Mouse (Mus musculus) large intestine, adult 2 months (tissue): Measurements from ENCODE around the gene Rps6kc1. TPM values are rescaled to one million over a fixed set of nuclear protein-coding genes. Genes with fewer than 3 reads are reported as not detected.

ENCODE experiments used
- DNase-seq: peaks from one replicate; pipeline ENCODE4 v3.0.0-alpha.2; 2012; ENCODE audit warnings: low read depth, low spot score
- WGBS: fragments of 180-500 bp; shearing (Covaris S2); methylation state at CpG from one replicate; pipeline ENCODE4 v1.1.7; 2018; 5-methylcytosine and 5-hydroxymethylcytosine counted together
- polyA plus RNA-seq: library from polyadenylated mRNA; depleted of rRNA; stranded (reverse); fragments of >200 nt; gene quantifications from 2 replicates; pipeline ENCODE4 v1.2.3, GENCODE M21; 2012

Gene Rps6kc1
- polyA plus RNA-seq, 1 experiment = 9.2 TPM

DNA sequence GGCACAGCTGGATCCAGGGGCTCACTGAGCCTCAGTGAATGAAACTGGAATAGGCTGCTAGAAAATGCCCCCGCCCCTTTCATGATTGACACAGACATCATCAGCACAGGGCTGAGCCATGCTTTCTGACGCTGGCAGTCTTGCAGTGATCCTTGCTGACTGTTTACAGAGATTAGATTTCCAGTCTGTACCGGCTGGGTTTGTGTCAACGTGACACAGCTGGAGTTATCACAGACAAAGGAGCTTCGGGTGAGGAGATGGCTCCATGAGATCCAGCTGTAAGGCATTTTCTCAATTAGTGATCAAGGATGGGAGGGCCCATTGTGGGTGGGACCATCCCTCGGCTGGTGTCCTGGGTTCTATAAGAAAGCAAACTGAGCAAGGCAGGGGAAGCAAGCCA, 214.0 kb downstream of the Rps6kc1 start:
- WGBS = 28% methylated on average over 6 of the region's 6 CpGs
- DNase-seq = no peak

DNA sequence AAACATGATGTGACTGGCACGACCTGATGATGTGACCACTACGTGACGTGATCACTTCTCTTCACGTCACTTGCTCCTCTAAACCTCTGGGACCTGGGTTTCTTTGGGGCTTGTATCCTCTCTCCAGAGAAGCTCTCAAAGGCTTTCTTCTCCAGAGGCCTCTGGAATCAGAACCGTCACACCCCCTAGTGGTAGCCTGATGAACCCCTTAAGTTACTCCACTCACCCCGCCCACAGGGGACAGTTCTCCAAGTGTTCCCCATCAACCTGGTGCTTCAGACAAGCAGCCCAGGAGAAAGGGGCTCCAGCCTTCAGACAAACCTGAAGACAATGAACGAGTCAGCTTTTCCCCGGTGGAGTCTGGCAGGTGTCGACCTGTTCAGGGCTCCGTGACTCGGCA, 216.0 kb downstream of the Rps6kc1 start:
- DNase-seq = peak; percentile 2
- WGBS = 65% methylated on average over 11 of the region's 11 CpGs

DNA sequence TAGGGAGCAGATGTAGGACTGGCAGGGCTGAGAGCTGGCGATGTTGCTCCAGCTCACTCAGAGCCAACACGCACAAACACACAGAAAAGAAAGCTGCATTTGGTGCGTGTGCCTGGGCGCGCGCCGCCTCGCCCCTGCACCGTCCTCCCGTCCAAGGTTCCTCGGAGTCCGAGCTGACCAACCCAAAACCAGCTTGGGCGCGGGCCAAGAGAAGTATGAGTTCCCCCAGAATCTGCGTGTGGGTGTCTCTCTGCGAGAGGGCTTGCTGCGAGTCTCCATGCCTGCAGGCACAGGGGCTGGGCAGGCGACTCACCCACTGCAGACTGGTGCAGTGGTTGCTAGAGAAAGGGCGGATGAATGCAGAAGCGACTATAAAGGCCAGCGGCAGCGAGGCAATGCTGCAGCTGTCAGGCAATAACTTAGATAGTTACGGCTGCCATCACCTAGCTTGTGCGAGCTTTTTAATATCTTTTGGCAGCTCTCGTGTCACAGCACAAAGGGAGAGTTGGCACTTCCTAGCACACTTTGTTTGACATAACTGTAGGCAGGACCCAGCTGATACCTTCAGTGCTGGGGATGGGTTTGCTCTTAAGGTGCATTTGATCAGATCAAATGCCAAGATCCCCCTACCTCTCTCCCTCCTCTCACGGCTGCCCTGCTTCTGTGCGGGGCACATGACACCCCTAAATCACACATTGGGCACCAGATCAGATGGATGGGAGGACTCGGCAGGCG, 220.9 kb downstream of the Rps6kc1 start:
- no peak for DNase-seq
- 49% methylated on average over 29 of the region's 29 CpGs for WGBS

DNA sequence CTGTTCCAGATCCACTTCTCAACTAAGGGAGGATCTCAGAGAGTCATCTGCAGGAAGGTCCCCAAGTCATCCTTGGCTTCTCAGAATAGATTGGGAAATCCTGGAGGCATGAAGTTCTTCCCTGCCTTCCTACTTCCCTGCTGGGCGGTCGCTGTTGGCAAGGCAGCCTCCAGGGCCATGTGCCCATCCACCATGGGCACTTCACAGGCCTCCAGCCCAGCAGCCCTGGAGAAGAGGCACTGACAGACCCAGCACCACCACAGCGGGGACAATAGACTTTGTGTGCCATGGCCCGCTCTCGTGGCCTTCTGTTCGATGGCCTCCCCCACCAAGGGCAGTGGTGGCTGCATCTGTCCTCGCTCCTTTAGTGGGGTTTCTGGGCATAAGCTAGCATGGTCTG, 228.5 kb downstream of the Rps6kc1 start:
- WGBS = 89% methylated on average over 7 of the region's 7 CpGs
- no peak for DNase-seq

DNA sequence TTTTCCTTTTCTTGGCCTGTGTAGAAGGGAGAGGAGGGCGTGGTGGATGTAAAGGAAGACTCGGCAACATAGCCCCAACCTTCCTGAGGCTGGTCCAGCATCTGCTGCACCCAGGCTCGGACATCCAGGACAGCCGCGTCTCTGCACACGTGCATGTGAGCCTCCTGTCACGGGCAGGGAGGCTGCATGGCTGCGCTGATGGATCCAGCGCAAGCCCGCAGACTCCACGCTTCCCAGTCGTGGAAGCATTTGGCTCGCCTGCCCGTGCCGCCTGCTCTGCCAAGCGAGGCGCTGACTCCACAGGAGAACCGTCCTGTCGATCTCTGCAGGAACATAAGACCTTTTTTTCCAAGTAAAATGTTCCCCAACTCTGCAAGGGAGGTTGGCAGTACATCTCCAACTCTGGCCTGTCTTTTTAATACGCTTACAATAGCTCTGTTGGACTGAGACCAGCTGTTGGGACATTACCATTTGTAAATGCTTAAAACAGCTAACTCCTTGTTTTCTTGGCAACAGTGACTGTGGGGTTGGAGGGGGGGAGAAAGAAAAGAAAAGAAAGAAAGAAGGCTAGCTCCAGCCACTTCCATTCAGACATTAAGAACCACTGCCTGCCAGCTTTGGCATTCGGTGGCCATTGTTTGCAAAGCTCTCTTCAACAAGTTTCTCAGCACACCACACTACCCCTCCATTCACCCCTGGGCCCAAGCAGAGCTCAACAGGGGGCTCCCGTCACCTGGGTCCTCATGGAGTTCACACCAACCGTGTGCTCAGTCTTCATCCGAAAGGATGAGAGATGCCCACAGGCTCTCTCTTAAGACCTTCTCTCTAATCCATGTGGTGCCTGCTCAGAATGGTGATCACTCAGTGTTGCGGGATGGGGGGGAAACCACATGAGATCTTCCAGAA, 229.3 kb downstream of the Rps6kc1 start:
- 62% methylated on average over 25 of the region's 25 CpGs for WGBS
- no peak for DNase-seq

DNA sequence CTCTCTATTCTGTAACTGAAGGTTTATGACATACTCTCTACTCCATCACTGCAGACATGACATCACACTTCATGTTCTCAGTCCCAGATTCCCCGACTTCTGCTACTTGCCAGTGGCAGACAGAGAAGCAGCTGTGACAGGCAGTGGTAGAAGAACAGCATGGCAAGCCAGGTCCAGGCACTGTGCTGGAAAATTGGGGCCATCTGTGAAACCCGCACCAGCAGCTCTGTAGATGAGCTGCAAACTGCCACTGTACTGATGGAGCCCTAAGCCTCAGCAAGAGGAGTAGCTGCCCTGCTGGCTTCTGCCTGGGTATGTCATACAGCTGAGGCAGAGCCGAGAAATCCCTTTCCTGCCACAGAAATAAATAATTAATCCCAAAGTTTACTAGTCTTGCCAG, 236.1 kb downstream of the Rps6kc1 start:
- WGBS = 62% methylated on average over 3 of the region's 3 CpGs
- no peak for DNase-seq

DNA sequence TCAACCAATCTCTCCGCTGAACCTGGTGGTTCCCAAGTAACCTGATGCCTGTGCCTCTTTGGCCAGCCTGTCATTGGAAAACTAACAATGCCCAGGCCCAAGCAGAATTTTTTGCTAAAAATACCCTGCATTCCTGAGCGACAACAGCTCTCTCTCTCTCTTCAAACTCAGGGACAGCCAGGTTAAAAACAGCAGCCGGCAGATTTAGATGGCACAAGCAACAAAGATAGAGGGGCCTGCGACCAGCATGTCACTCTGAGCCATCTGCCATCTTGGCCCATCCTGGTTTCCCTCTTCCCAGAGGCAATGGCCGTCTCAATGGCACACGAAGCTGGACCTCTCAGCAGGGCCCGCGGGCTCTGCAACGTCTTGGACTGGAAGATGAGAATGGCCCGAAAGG, 242.5 kb downstream of the Rps6kc1 start:
- DNase-seq = no peak
- WGBS = 76% methylated on average over 10 of the region's 10 CpGs

DNA sequence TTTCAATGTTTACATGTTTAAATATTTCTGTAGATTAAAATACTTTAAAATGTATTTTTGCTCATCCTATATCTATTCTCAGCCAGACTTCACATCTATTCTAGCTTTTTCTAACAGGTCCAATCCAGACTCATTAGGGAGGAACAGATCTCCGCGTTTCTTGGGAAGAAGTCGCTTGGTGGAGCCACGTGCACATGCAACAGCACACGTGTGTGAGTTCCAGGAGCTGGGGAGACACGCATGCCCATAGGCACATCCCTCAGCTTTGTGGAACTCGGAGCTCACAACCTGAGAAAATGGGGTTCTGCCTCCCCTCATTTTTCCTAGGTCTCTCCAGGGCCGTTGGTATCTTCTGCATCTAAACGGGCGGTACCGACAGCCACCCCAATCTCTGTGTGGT, 243.7 kb downstream of the Rps6kc1 start:
- no peak for DNase-seq
- WGBS = 96% methylated on average over 11 of the region's 11 CpGs

DNA sequence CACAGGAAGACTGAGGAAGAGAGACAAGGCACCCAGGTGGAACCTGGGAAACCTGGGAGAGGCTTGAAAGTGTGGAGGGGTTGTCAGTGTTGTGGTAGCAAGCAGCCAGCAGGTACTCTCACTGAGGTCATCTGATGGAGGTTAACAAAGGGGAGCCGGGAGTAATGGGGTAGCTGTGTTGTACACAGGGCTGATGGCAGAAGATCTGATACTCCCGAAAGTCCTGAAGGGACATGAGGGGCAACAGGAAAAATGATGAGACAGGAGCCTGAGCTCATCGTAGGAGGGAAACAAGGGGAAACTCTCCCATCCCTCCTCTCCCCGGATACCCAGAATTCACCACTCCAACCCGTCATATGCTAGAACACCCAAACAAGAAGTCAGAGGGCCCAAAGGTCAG, 244.2 kb downstream of the Rps6kc1 start:
- WGBS = 77% methylated on average over 5 of the region's 5 CpGs
- DNase-seq = no peak

DNA sequence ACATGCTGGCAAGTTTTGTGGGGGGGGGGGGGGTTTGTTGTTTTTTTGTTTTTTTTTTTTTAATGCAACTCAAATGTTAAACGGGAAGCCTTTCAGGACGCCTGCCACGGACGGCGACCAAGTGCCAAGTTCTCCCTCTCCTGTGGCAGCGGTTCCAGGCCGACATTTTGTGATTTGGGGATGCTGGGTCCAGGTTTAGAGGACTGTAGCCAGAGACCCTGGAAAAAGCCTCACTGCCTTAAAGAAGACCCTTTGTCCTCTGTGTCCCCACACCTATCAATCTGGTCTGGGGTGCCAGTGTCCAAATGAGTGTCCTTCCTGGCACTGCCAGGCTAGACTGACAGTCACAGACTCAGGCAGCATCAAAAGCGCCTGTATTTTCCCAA, 246.1 kb downstream of the Rps6kc1 start:
- no peak for DNase-seq
- 85% methylated on average over 8 of the region's 8 CpGs for WGBS

DNA sequence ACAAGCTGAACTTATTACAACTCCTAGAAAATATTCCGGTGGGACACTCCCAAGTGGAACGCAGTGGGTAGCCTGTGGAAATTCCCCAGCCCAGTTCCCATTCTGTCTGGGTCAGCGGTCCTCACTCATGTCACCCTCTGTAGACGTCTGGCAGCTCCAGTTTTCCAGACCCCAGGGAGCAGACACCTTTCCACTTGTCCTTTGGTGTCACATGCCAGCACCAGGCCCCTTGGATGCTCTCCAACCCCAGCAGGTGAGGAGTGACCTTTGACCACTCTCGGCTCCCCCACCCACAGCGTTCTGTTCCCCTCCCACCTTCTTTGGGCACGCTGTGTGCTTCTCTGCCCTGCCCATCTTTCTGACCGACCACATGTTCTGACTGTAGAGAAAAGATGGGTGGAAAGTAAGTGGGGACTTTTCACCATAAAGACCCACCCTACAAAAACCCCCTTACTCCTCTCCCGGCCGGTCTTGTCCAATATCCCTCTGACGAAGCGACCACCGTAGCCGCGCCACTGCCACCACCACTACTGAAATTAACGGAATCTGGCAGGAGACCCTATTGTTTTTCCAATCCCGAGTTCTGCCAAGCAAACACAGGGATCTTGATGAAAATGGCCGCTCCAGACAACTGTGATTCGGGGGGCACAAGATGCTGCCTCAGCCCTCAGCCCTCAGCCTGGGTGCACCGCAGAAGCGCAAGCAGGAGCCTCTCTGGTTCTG, 246.6 kb downstream of the Rps6kc1 start:
- no peak for DNase-seq
- 66% methylated on average over 21 of the region's 21 CpGs for WGBS

DNA sequence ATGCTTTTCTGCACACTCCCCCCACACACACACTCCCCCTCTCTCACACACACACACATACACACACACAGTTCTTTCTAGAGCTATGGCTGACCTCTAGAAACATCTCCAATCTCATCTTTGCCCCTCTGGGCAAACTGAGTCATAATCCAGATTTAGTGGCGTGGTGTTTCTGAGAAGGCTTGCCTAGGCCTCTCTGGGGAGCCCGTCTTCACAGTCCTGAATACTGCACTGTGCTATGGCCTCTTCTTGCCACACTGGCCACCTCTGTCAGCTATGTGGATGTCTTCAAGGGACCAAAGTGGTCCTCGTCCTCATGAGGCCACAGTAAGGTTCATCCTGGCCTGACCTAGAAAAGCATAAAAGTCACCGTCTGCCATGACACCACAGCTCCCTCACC, 247.6 kb downstream of the Rps6kc1 start:
- DNase-seq = no peak
- WGBS = 82% methylated on average over 4 of the region's 4 CpGs

DNA sequence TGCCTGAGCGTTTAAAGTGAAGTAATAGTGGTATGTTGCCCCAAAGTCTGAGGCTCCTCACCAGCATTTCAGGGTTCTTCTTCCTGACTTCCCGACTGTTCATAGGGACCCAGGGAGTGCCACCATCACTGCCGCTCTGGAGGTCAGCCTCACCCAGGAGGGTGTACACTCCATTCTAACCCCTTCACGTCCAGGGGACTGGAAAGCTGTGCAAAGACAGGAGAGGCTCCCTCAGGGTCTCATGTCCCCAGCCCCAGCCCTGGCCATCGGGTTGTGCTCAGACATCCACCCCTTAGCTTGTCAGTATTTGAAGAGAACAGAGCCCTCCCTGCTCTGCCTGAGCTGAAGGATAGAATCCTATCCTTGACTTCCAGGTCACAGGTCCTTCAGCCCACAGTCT, 248.8 kb downstream of the Rps6kc1 start:
- DNase-seq = no peak
- 73% methylated on average over 5 of the region's 5 CpGs for WGBS

DNA sequence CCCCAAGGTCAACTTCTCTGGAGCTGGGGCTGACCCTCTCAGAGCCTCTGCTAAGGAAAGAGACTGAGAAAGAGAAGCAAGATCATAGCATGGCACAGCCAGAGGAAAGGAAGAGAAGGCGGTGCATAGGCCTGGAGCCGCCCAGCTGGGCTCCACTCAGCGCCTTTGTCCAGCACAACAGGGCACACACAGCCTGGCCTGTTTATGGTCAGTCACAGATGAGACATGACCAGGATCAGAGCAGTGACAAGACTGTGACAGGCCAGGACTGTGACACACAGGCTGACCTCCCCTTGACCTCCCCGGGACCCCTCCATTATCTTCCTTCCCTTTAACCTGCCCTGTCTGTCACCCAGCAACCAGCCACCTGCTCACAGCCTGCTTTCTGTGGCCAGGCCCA, 249.8 kb downstream of the Rps6kc1 start:
- WGBS = 87% methylated on average over 4 of the region's 4 CpGs

DNA sequence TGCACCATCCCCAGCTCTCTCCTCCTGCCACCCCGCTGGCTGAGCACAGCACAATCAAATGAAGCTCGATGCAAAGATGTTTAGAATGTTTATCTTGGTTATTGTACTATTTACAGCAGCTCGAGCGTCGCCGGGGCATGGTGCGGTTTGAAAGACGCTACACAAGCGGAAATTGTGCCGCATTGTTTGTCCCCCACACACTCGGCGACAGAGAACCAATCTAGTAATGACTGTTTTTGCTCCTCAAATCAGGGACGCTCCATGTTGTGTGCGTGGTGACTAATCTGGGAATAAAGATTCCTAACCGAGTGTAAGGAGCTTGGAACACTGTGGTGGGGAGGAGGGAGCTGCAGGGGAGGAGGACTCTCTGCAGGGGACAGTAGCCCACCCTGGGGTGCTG, 250.3 kb downstream of the Rps6kc1 start:
- 68% methylated on average over 15 of the region's 15 CpGs for WGBS
- DNase-seq = no peak

More for the DNA sequence above, 249.8 kb downstream of the Rps6kc1 start:
- DNase-seq = no peak

DNA sequence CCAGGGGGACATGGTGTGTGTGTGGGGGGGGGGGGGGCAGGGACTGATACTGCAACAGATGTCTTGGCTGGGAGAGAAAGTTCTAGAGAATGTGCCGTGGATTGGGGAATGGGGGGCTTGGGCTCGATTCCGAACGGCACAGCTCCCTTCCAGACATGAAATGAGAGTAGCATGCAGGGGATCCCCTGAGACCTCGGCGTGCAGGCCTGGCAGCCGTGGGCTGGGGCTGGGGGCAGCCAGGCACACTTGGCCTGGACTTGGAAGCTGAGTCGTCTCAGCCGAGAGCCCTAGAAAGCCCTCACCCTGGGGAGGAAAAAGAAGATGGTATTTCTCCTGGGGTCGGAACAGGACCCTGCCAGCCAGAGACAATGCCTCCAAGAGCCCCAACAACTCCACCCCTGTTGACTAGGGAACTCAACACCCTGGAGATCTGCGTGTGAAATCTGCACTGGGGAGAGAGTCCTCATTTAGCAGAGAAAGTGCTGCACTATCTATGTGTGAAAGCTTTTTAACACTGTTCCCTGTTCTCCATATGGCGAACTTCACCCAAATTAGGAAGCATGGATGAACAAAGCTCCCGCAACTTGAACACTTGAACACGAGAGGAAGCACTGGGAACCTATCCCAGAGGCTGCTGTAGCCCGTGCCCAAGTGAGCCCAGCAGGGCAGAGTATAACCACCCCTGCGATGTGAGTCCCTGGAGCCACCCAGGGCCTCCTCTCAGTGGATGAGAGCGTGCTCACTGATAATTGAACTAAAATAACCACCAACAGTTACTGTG, 251.7 kb downstream of the Rps6kc1 start:
- 82% methylated on average over 17 of the region's 17 CpGs for WGBS
- DNase-seq = no peak

DNA sequence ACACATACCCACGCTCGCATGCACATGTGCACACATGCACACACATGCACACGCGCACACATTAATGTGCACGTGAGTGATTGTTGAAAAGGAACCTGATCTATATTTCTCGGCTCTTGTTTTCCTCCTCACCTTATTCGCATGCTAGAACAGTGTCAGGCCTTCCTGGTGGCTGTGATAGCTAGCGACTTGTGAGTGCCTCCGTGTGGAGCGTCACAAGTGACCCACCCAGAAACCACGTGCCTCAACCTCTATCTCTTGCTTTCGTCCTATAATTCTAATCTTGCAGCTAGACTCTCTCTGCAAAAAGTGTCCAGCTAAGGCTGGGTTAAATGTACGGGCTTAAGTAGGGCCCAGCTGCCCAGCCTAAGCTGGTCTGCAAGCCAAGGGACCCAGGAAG, 253.3 kb downstream of the Rps6kc1 start:
- no peak for DNase-seq
- WGBS = 93% methylated on average over 13 of the region's 13 CpGs

DNA sequence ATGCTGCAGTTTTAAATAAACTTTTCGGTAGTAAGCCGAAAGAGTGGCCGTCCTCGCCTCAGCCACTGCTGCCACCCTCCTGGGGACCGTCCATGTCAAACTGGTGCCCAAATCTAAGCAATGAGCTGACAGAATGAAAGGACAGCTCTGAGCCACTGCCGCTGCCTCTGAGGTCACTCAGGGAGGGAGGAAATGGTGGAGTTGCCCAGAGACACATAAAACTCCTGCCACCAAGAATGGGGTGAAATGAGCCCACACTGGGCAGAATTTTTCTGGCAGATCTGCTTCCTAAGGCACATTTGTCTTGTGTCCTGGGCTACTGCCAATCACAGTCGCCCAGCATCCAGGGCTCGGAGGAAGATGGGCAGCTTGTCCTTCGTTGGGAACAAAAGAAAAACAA, 255.5 kb downstream of the Rps6kc1 start:
- WGBS = 62% methylated on average over 9 of the region's 9 CpGs
- DNase-seq = no peak

DNA sequence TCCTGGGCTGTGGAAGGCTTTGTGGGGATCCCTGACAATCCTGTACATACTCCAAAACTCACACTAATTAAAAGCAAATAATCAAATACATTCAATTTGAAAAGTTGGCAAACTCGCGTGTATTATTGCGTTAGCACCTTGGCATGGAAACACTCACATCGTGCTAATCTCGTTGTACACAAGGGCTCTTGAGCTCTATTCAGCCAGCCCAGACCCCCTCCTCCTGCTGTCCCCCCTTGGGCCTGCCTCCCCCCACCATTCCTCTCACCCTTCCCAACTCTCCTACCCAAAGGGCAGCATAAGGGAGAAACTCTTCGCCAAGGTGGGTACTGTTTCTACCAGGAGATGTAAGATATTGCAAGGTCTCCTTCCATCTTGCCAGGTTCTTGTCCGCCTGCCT, 255.9 kb downstream of the Rps6kc1 start:
- 75% methylated on average over 7 of the region's 7 CpGs for WGBS
- DNase-seq = no peak

DNA sequence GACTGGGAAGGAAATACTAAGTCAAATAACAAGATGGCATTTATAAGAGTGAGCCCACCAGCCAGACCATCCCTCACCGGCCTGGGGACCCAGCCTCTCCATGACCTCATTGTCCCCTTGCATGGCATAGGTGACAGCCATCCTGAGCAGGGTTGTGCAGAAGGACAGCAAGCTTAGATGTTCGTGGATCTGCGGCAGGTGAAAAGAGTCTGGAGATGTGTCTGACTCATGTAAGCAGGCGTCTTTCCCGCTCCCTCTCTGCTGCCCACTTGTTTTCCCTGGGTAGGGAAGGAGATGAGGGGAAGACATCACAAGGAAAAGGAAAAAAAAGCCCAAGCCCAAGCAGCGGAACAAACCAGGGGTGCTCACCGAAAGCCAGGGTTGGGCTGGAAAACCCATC, 256.5 kb downstream of the Rps6kc1 start:
- 87% methylated on average over 7 of the region's 7 CpGs for WGBS
- no peak for DNase-seq
